In genomic region chr3:134238621-134239310, GRCm38 (mm10) we compare ENCODE assay signal across 9 mouse cellular contexts. TPM values are rescaled to one million over a fixed set of nuclear protein-coding genes. Genes with fewer than 3 reads are reported as not detected.
DNase-seq lines count a peak whose midpoint lies in the region; ATAC-seq and TF ChIP-seq lines count a peak whose summit lies in the region.
"Had no signal": no experiment of that assay in that cellular context is flagged by ENCODE, and none has a peak within 500 bp of the region (broad histone marks: within the 10 kb centered on the region; RNA-seq: fewer than 3 reads in every experiment).

No protein-coding gene starts in this region.

- no peaks in the 10 kb centered on the region for H3K9me3 ChIP-seq in kidney, embryonic 14.5 days (ENCODE audit: control insufficient read depth, low read length)
- no peaks in the 10 kb centered on the region for H3K9me3 ChIP-seq in forebrain, postnatal 0 days (ENCODE audit: low read length)
- H3K9me3 ChIP-seq in intestine, embryonic 15.5 days = no peaks in the 10 kb centered on the region
- no peaks in the 10 kb centered on the region for H3K9me3 ChIP-seq in midbrain, embryonic 10.5 days (replicated peaks)

- peak overlapping the region; percentile 71 for H3K4me3 ChIP-seq in kidney, embryonic 14.5 days (ENCODE audit: low read length)
- no peak overlapping the region for H3K4me3 ChIP-seq in kidney, adult 2 months (ENCODE audit: insufficient read depth, low read depth, low read length)
- peak overlapping the region; percentile 80 for H3K4me3 ChIP-seq in forebrain, postnatal 0 days (ENCODE audit: low read depth, low read length)
- H3K4me3 ChIP-seq in intestine, embryonic 15.5 days (replicated peaks) = peak overlapping the region; percentile 70
- H3K4me3 ChIP-seq in midbrain, embryonic 10.5 days = peak overlapping the region; percentile 85

- peak overlapping the region; percentile 93 for H3K4me2 ChIP-seq in kidney, embryonic 14.5 days (replicated peaks; ENCODE audit: low read depth, low read length)
- peak overlapping the region; percentile 78 for H3K4me2 ChIP-seq in forebrain, postnatal 0 days (ENCODE audit: low read depth)
- peak overlapping the region; percentile 95 for H3K4me2 ChIP-seq in intestine, embryonic 15.5 days (replicated peaks)

- WGBS in kidney, embryonic 14.5 days = 2% methylated on average over 14 of the region's 14 CpGs
- 12% methylated on average over 14 of the region's 14 CpGs for WGBS in kidney, adult 2 months
- WGBS in forebrain, postnatal 0 days = 1% methylated on average over 14 of the region's 14 CpGs
- WGBS in intestine, embryonic 15.5 days = 5% methylated on average over 14 of the region's 14 CpGs
- 2% methylated on average over 14 of the region's 14 CpGs for WGBS in midbrain, embryonic 10.5 days

- DNase-seq in kidney, adult 2 months = no peak
- DNase-seq in forebrain, postnatal 0 days = peak; percentile 55
- DNase-seq in midbrain, embryonic 10.5 days (ENCODE audit: low spot score) = peak; percentile 83
- DNase-seq in ovary, postnatal 14 days (ENCODE audit: low spot score) = no peak
- no peak for DNase-seq in gastrocnemius, adult 18-20 months (ENCODE audit: low spot score)

- no peak for TF ChIP-seq CTCF in kidney, adult 2 months (conservative IDR thresholded peaks at IDR 0.05; ENCODE audit: insufficient read depth, insufficient read length, low read depth, low read length)
- no peak for TF ChIP-seq CTCF in forebrain, postnatal 0 days (IDR thresholded peaks at IDR 0.05; ENCODE audit: low read depth)

- H3K27ac ChIP-seq in kidney, embryonic 14.5 days (ENCODE audit: low read depth, low read length) = peak overlapping the region; percentile 96
- H3K27ac ChIP-seq in kidney, adult 2 months (ENCODE audit: insufficient read depth, low read depth, low read length) = no peak overlapping the region
- H3K27ac ChIP-seq in forebrain, postnatal 0 days (ENCODE audit: low read depth, low read length) = peak overlapping the region; percentile 96
- H3K27ac ChIP-seq in intestine, embryonic 15.5 days = peak overlapping the region; percentile 82; the same call in 1 of the 2 replicates
- peak overlapping the region; percentile 99 for H3K27ac ChIP-seq in midbrain, embryonic 10.5 days (replicated peaks)

- ATAC-seq in kidney, embryonic 14.5 days (ENCODE audit: low FRiP score, low TSS enrichment) = no peak
- ATAC-seq in cerebellum, adult (ENCODE audit: insufficient number of reproducible peaks, low FRiP score, low TSS enrichment) = peak; percentile 7; the same call in 1 of the 2 replicates
- ATAC-seq in forebrain, postnatal 0 days = peak; percentile 12; the same call in 1 of the 2 replicates
- ATAC-seq in intestine, embryonic 15.5 days = no peak

- peaks cover 7% of the 10 kb centered on the region; the same call in 1 of the 2 replicates for H3K4me1 ChIP-seq in kidney, embryonic 14.5 days (ENCODE audit: control insufficient read depth, insufficient read depth, low read length)
- no peaks in the 10 kb centered on the region; the same call in 1 of the 2 replicates for H3K4me1 ChIP-seq in kidney, adult 2 months (ENCODE audit: control insufficient read depth, insufficient read depth, low read length)
- H3K4me1 ChIP-seq in forebrain, postnatal 0 days (ENCODE audit: insufficient read depth) = peaks cover 12% of the 10 kb centered on the region; the same call in 1 of the 2 replicates
- H3K4me1 ChIP-seq in intestine, embryonic 15.5 days (replicated peaks) = peaks cover 7% of the 10 kb centered on the region; the same call in 1 of the 2 replicates
- H3K4me1 ChIP-seq in midbrain, embryonic 10.5 days = peaks cover 70% of the 10 kb centered on the region

- no peaks in the 10 kb centered on the region for H3K36me3 ChIP-seq in kidney, embryonic 14.5 days (ENCODE audit: control insufficient read depth, insufficient read depth, low read length)
- H3K36me3 ChIP-seq in kidney, adult 2 months (ENCODE audit: control insufficient read depth, insufficient read depth, low read length) = no peaks in the 10 kb centered on the region
- H3K36me3 ChIP-seq in forebrain, postnatal 0 days (ENCODE audit: insufficient read depth) = no peaks in the 10 kb centered on the region
- H3K36me3 ChIP-seq in intestine, embryonic 15.5 days = no peaks in the 10 kb centered on the region
- H3K36me3 ChIP-seq in midbrain, embryonic 10.5 days = peaks cover 23% of the 10 kb centered on the region
- H3K36me3 ChIP-seq: G1E had no signal

- peak overlapping the region; percentile 78 for H3K9ac ChIP-seq in kidney, embryonic 14.5 days (ENCODE audit: low read depth, low read length)
- peak overlapping the region; percentile 84 for H3K9ac ChIP-seq in forebrain, postnatal 0 days
- H3K9ac ChIP-seq in intestine, embryonic 15.5 days = peak overlapping the region; percentile 54; the same call in 1 of the 2 replicates

- no peak for TF ChIP-seq POLR2A in kidney, adult 2 months (IDR thresholded peaks at IDR 0.05; ENCODE audit: low read depth, low read length)

- no peaks in the 10 kb centered on the region for H3K27me3 ChIP-seq in kidney, embryonic 14.5 days (ENCODE audit: control insufficient read depth, insufficient read depth, low read length)
- H3K27me3 ChIP-seq in kidney, adult 2 months (replicated peaks; ENCODE audit: control insufficient read depth, insufficient read depth, low read length) = no peaks in the 10 kb centered on the region; the same call in none of the 2 replicates
- no peaks in the 10 kb centered on the region for H3K27me3 ChIP-seq in forebrain, postnatal 0 days (ENCODE audit: insufficient read depth, low read length)
- no peaks in the 10 kb centered on the region for H3K27me3 ChIP-seq in intestine, embryonic 15.5 days (replicated peaks)
- no peaks in the 10 kb centered on the region for H3K27me3 ChIP-seq in midbrain, embryonic 10.5 days (ENCODE audit: low read depth, poor library complexity, severe bottlenecking)

RNA-seq across cellular contexts. Expression of gene Cxxc4, which starts 2.5 kb away (rescaled TPM):
- polyA plus RNA-seq in kidney, embryonic 14.5 days (2014; fragmentation: Nextera tagmentation; extraction: Ambion mirVana) = 8.4 and 9.0 TPM in 2 replicates
- polyA plus RNA-seq in kidney, adult 2 months (2012; rRNA removed) = 0.15 and 0.25 TPM in 2 replicates
- total RNA-seq in forebrain, postnatal 0 days (2014; rRNA removed) = 34.4 and 39.0 TPM in 2 replicates
- 19.8 and 23.3 TPM in 2 replicates for polyA plus RNA-seq in forebrain, postnatal 0 days (2015; fragmentation: Nextera tagmentation; extraction: Ambion mirVana)
- 2.8 and 3.8 TPM in 2 replicates for polyA plus RNA-seq in intestine, embryonic 15.5 days (2015; fragmentation: Nextera tagmentation; extraction: Ambion mirVana)
- polyA plus RNA-seq in midbrain, embryonic 10.5 days (2016; fragmentation: Nextera tagmentation; extraction: Ambion mirVana) = 18.2 and 23.4 TPM in 2 replicates
- total RNA-seq in gastrocnemius, adult 18-20 months (2021) = under 1 TPM; 0.27 to 0.45 TPM
- polyA plus RNA-seq: G1E had no signal

Comparison
In these comparisons a context has a peak if more than half of its experiments do, and no peak if none do; other contexts are left out.
1. ATAC-seq: peak in cerebellum, adult (single experiment) and forebrain, postnatal 0 days (single experiment); none in kidney, embryonic 14.5 days (single experiment) and intestine, embryonic 15.5 days (single experiment).
2. DNase-seq: peak in forebrain, postnatal 0 days (single experiment) and midbrain, embryonic 10.5 days (single experiment); none in kidney, adult 2 months (single experiment), ovary, postnatal 14 days (single experiment) and gastrocnemius, adult 18-20 months (single experiment).
3. Peak in every context shown above with its lines, with median percentiles within 50 percentile points of each other: H3K4me2 ChIP-seq and H3K9ac ChIP-seq.